Mouse (Mus musculus) midbrain, embryonic 13.5 days (tissue): ENCODE results near the gene Stk32c. TPM values are rescaled to one million over a fixed set of nuclear protein-coding genes. Genes with fewer than 3 reads are reported as not detected.

Source experiments
- ATAC-seq: fragments of 200-750 bp; cut with Nextera tagmentation; 2 replicates; pipeline ENCODE4 v1.8.0; 2017; ENCODE audit warnings: mild to moderate bottlenecking, moderate TSS enrichment, moderate library complexity
- H3K27ac ChIP-seq: fragments of 300-500 bp; sonication (generic); 2 replicates; pipeline ENCODE4 v1.5.1; 2015; ENCODE audit warnings: inconsistent platforms, mild to moderate bottlenecking, moderate library complexity
- H3K27me3 ChIP-seq: fragments of 300-500 bp; sonication (generic); 2 replicates; pipeline ENCODE4 v1.6.1; 2015; ENCODE audit warnings: mild to moderate bottlenecking, inconsistent platforms
- H3K36me3 ChIP-seq: fragments of 300-500 bp; sonication (generic); 2 replicates; pipeline ENCODE4 v1.6.1; 2015; ENCODE audit warnings: mild to moderate bottlenecking, inconsistent platforms
- H3K4me1 ChIP-seq: fragments of 300-500 bp; sonication (generic); replicated peaks from 2 replicates; pipeline ENCODE4 v1.6.1; 2015; ENCODE audit warnings: inconsistent platforms
- H3K4me2 ChIP-seq: fragments of 300-500 bp; sonication (generic); replicated peaks from 2 replicates; pipeline ENCODE4 v1.6.1; 2015; ENCODE audit warnings: moderate library complexity, mild to moderate bottlenecking, inconsistent platforms
- H3K4me3 ChIP-seq: fragments of 300-500 bp; sonication (generic); replicated peaks from 2 replicates; pipeline ENCODE4 v1.5.1; 2015; ENCODE audit warnings: mild to moderate bottlenecking, inconsistent platforms
- H3K9ac ChIP-seq: fragments of 300-500 bp; sonication (generic); replicated peaks from 2 replicates; pipeline ENCODE4 v1.6.1; 2015; ENCODE audit warnings: mild to moderate bottlenecking, inconsistent platforms
- H3K9me3 ChIP-seq: fragments of 300-500 bp; sonication (generic); 2 replicates; pipeline ENCODE4 v1.6.1; 2016; ENCODE audit warnings: mild to moderate bottlenecking, inconsistent platforms
- WGBS: fragments of 180-500 bp; shearing (Covaris S2); methylation state at CpG from one replicate; pipeline ENCODE4 v1.1.7; 2015; 5-methylcytosine and 5-hydroxymethylcytosine counted together
- polyA plus RNA-seq: library from polyadenylated mRNA; unstranded; fragments of >200 nt; fragmentation: Nextera tagmentation; extraction: Ambion mirVana; gene quantifications from 2 replicates; pipeline ENCODE4 v1.2.1, GENCODE M21; 2015

The Stk32c gene
- polyA plus RNA-seq, 1 experiment from 2014 or later = 0.79 TPM

GRCm38 (mm10) chr7:139156341-139157058 lies 56.6 kb downstream of the Stk32c start:
- no peaks in the 10 kb centered on the region for H3K9me3 ChIP-seq
- no peak for ATAC-seq
- H3K36me3 ChIP-seq = no peaks in the 10 kb centered on the region
- peaks cover 24% of the 10 kb centered on the region for H3K4me1 ChIP-seq
- no peak overlapping the region for H3K27ac ChIP-seq
- no peak overlapping the region for H3K4me3 ChIP-seq
- 60% methylated on average over 10 of the region's 10 CpGs for WGBS
- no peaks in the 10 kb centered on the region; the same call in 1 of the 2 replicates for H3K27me3 ChIP-seq
- no peak overlapping the region for H3K9ac ChIP-seq
- no peak overlapping the region for H3K4me2 ChIP-seq

DNA sequence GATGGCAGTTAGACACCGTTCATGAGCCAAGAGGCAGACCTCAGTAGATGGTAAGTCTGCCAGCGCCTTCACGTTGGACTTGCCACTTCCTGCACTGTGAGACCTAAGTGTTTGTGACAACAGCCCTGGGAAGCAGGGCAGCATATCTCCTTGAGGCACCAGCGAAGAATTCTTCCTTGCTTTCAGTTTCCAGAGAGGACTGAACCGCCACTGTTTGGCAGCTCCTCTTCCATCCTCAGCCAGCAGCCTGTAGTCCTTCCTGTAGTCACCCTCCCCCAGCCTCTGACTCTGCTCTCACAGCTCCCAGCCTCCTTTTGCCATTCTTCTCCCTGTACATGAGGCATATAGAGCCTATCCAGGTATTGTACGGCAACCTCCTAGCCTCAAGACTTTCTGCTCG lies 60.2 kb downstream of the Stk32c start:
- ATAC-seq = no peak
- no peaks in the 10 kb centered on the region for H3K36me3 ChIP-seq
- H3K4me1 ChIP-seq = peaks cover 33% of the 10 kb centered on the region
- H3K4me3 ChIP-seq = no peak overlapping the region
- no peak overlapping the region for H3K9ac ChIP-seq
- H3K9me3 ChIP-seq = no peaks in the 10 kb centered on the region
- no peak overlapping the region for H3K4me2 ChIP-seq
- WGBS = 91% methylated on average over 7 of the region's 7 CpGs
- H3K27ac ChIP-seq = no peak overlapping the region
- peaks cover 3% of the 10 kb centered on the region; the same call in 1 of the 2 replicates for H3K27me3 ChIP-seq

DNA sequence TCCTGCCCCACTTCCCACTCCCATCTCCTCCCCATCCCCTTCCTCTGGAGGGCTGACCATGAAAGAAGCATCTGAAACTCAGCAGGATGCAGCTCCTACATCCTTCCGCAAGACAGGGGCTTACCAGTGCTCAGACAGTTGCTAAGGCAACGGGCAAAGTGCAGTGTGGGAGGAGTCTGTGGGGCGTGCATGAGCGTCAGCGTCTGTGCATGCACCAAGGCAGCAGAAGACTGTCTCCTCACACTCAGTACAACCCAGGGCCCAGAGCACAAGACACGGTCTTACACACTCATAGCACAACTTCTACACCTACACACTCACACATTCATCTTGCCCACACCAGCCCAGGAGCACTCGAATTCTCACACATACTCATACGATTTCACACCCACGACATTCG lies 62.0 kb downstream of the Stk32c start:
- 32% methylated on average over 10 of the region's 10 CpGs for WGBS
- H3K4me1 ChIP-seq = peaks cover 38% of the 10 kb centered on the region
- H3K27me3 ChIP-seq = peaks cover 3% of the 10 kb centered on the region; the same call in 1 of the 2 replicates
- H3K9me3 ChIP-seq = no peaks in the 10 kb centered on the region
- H3K4me3 ChIP-seq = no peak overlapping the region
- peak overlapping the region; percentile 59 for H3K27ac ChIP-seq
- peak overlapping the region; percentile 17; the same call in 1 of the 2 replicates for H3K4me2 ChIP-seq
- no peak overlapping the region for H3K9ac ChIP-seq
- H3K36me3 ChIP-seq = no peaks in the 10 kb centered on the region
- peak; percentile 96 for ATAC-seq

- Histone ChIP-seq H3K27ac (no peak overlapping the region), H3K27me3 (peaks cover 3% of the 10 kb centered on the region; the same call in 1 of the 2 replicates), H3K4me1 (peaks cover 46% of the 10 kb centered on the region), H3K4me3 (no peak overlapping the region), H3K36me3 (no peaks in the 10 kb centered on the region), H3K4me2 (no peak overlapping the region), H3K9ac (no peak overlapping the region), H3K9me3 (no peaks in the 10 kb centered on the region)
- 43% methylated on average over 7 of the region's 7 CpGs for WGBS
- no peak for ATAC-seq
Observed at GRCm38 (mm10) chr7:139149373-139149772, 63.7 kb downstream of the Stk32c start.

- ATAC-seq = no peak
- peaks cover 3% of the 10 kb centered on the region for H3K27me3 ChIP-seq
- no peak overlapping the region for H3K4me2 ChIP-seq
- H3K36me3 ChIP-seq = no peaks in the 10 kb centered on the region
- no peak overlapping the region for H3K9ac ChIP-seq
- no peaks in the 10 kb centered on the region for H3K9me3 ChIP-seq
- 47% methylated on average over 4 of the region's 4 CpGs for WGBS
- peak overlapping the region; percentile 25; the same call in 1 of the 2 replicates for H3K27ac ChIP-seq
- H3K4me3 ChIP-seq = no peak overlapping the region
- H3K4me1 ChIP-seq = peaks cover 46% of the 10 kb centered on the region
Observed at GRCm38 (mm10) chr7:139147360-139147759, 65.7 kb downstream of the Stk32c start.

DNA sequence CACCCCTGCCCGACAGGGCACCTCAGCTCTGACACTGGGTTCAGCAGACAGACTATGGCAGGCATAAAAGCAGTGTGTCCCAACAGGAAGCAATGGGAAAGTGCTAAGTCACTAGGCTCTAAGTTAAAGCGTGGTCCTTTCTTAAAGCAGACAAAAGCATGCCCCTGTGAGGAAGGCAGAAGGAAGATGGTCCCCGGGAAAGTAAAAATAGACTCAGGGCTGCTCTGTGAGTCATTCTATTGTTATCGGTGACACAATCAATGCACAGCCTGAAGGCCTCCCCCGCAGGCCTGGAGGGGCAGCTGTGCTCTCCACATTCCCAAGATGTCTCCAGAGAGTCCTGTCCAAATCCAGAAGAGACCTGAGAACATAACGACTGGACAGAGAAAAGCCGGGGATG lies 67.2 kb downstream of the Stk32c start:
- Histone ChIP-seq H3K27me3 (peaks cover 3% of the 10 kb centered on the region), H3K27ac (no peak overlapping the region), H3K36me3 (no peaks in the 10 kb centered on the region), H3K9me3 (no peaks in the 10 kb centered on the region), H3K4me2 (no peak overlapping the region), H3K9ac (no peak overlapping the region), H3K4me1 (peaks cover 40% of the 10 kb centered on the region), H3K4me3 (no peak overlapping the region)
- no peak for ATAC-seq
- WGBS = 25% methylated on average over 7 of the region's 7 CpGs

DNA sequence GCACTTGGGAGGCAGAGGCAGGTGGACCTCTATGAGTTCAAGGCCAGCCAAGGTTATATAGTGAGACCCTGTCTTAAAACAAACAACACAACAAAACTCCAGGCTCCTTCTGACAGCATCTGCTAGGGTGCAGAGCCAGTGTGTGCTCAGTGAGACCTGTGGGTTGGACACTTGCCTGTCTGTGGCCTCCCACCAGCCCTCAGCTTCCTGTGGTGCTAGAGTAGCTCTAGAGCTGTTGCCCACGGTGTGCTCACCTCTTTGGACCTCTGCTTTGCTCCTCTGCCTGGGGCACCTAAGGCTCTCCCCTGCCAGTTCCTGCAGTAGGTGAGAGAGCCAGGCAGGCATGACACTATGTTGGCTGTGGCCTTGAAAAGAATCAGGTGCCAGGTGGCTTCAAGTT lies 69.3 kb downstream of the Stk32c start:
- ATAC-seq = no peak
- no peak overlapping the region for H3K4me2 ChIP-seq
- no peak overlapping the region for H3K4me3 ChIP-seq
- WGBS = 74% methylated on average over 1 of the region's 1 CpGs
- H3K36me3 ChIP-seq = no peaks in the 10 kb centered on the region
- H3K27me3 ChIP-seq = no peaks in the 10 kb centered on the region; the same call in none of the 2 replicates
- no peaks in the 10 kb centered on the region for H3K9me3 ChIP-seq
- peaks cover 42% of the 10 kb centered on the region for H3K4me1 ChIP-seq
- H3K9ac ChIP-seq = no peak overlapping the region
- no peak overlapping the region for H3K27ac ChIP-seq

DNA sequence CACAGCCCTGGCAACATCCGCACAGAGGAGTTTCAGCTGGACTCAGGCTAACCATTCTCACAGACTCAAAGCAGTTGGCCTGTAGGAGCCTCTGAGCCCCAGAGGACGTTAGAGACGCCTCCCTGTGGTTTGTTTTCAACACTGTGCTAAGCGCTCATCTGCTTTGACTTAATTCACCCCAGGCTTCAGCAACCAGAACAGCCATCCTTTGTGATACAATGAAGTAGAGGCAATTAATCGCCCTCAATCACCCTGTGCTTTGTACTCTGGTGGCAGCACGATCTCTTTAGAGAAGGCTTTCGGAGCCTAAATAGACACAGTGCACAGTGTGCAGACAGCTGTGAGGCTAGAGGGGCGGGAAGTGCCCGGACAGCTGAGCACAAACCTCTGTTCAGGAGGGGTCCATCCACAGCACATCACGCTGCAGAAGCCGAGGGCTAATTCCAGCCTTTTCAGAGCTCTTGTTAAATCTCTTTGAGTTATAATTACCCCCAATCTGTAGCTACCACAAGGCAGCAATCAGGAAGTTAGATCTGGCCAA lies 73.1 kb downstream of the Stk32c start:
- WGBS = 1% methylated on average over 11 of the region's 11 CpGs
- Histone ChIP-seq H3K4me1 (peaks cover 43% of the 10 kb centered on the region), H3K27ac (peak overlapping the region; percentile 61), H3K9ac (0 out of 2 replicates have a peak overlapping the region, but pooled peaks have one; percentile 2), H3K27me3 (no peaks in the 10 kb centered on the region; the same call in 1 of the 2 replicates), H3K4me3 (no peak overlapping the region), H3K9me3 (no peaks in the 10 kb centered on the region), H3K4me2 (peak overlapping the region; percentile 19), H3K36me3 (no peaks in the 10 kb centered on the region)
- ATAC-seq = peak; percentile 90

DNA sequence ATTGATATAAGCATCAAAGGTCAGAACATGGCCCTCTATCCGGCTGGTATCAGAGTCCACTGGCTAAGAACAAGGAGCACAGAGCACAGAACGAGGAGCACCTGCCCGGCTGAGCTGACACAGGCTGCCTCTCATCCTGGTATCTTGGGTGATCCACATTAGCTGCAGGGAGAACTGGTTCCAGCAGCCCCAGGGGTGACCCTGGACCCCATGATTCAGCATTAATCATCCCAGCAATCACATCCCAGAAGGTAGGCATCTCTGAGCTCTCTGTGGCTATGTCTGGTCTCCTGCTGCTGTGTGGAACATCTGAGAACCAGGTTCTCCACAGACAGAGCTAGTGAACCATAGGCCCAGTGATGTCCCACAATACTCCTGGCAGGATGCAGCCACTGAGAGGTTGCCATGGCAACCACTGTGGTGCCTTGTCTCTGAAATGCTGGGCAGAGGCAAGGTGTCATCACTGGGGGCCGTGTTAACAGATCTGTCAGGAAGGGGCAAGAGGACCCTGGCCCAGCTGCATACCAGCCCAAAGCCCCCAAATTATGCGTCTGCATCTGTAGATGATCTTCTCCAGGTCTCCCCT lies 76.1 kb downstream of the Stk32c start:
- Histone ChIP-seq H3K4me2 (no peak overlapping the region), H3K36me3 (no peaks in the 10 kb centered on the region), H3K27ac (peak overlapping the region; percentile 52), H3K9ac (no peak overlapping the region), H3K27me3 (no peaks in the 10 kb centered on the region), H3K4me3 (no peak overlapping the region), H3K9me3 (no peaks in the 10 kb centered on the region), H3K4me1 (peaks cover 43% of the 10 kb centered on the region)
- ATAC-seq = peak; percentile 56
- 57% methylated on average over 5 of the region's 5 CpGs for WGBS

GRCm38 (mm10) chr7:139135236-139135635 lies 77.9 kb downstream of the Stk32c start:
- H3K27me3 ChIP-seq = no peaks in the 10 kb centered on the region
- no peaks in the 10 kb centered on the region for H3K36me3 ChIP-seq
- no peak overlapping the region for H3K9ac ChIP-seq
- no peak overlapping the region for H3K4me2 ChIP-seq
- WGBS = 79% methylated on average over 5 of the region's 5 CpGs
- ATAC-seq = no peak
- no peak overlapping the region; the same call in 1 of the 2 replicates for H3K27ac ChIP-seq
- no peaks in the 10 kb centered on the region for H3K9me3 ChIP-seq
- H3K4me1 ChIP-seq = peaks cover 41% of the 10 kb centered on the region
- no peak overlapping the region for H3K4me3 ChIP-seq

DNA sequence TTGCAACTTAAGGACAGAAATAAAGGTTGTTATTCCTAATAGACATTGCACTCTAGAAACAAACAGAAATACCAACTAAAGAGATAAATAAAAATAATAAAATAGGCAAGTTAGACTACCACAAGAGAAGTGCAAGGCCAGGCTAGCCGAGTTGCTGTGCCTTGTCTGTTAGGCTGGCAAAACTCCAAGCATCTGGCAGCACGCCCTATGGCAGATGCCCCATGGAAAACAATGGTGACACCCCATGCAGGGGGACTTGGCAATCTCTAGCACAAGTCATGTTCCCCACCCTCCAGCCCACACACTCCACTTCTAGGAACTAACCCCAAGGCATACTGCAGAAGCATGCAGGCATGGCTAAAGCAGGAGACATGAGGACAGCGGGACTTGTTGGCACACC lies 79.7 kb downstream of the Stk32c start:
- Histone ChIP-seq H3K4me3 (no peak overlapping the region), H3K4me1 (peaks cover 34% of the 10 kb centered on the region), H3K27ac (no peak overlapping the region), H3K9ac (no peak overlapping the region), H3K27me3 (no peaks in the 10 kb centered on the region), H3K4me2 (no peak overlapping the region), H3K36me3 (no peaks in the 10 kb centered on the region), H3K9me3 (no peaks in the 10 kb centered on the region)
- no peak for ATAC-seq
- 76% methylated on average over 3 of the region's 3 CpGs for WGBS

DNA sequence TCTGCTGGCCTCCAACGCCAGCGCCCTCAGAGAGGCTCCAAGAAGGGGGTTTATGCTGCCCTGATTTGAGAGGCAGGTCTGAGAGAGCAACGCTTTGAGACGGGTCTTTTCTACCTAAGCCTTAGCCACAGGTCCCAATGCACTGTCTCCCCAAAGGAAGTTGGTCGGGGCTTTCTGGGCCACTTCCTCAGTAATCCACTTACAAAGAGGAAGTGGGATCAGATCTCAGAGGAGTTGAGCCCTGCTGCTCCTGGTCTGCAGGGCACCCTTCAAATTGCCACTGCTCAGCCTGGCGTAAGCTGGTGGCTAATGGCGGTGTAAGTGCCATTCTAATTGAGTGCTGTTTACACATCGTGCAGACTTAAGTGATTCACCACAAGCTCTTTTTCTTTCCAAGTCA lies 81.6 kb downstream of the Stk32c start:
- Histone ChIP-seq H3K27me3 (no peaks in the 10 kb centered on the region), H3K4me2 (no peak overlapping the region), H3K36me3 (no peaks in the 10 kb centered on the region), H3K4me3 (no peak overlapping the region), H3K9me3 (no peaks in the 10 kb centered on the region), H3K4me1 (peaks cover 26% of the 10 kb centered on the region), H3K27ac (no peak overlapping the region), H3K9ac (no peak overlapping the region)
- ATAC-seq = no peak
- 73% methylated on average over 8 of the region's 8 CpGs for WGBS
